Mouse (Mus musculus): ENCODE results near the gene Pcp4. TPM values are rescaled to one million over a fixed set of nuclear protein-coding genes. Genes with fewer than 3 reads are reported as not detected.

Gene Pcp4
- total RNA-seq, 2 experiments from 2014 or later: not detected

- ATAC-seq (replicated peaks; ENCODE audit: poor library complexity, severe bottlenecking): no peak
These were observed 90.9 kb downstream of the Pcp4 start for GRCm38 (mm10) chr16:96558341-96558740.

GRCm38 (mm10) chr16:96559796-96560195 is 92.4 kb downstream of the Pcp4 start:
- ATAC-seq (replicated peaks; ENCODE audit: poor library complexity, severe bottlenecking): no peak

DNA sequence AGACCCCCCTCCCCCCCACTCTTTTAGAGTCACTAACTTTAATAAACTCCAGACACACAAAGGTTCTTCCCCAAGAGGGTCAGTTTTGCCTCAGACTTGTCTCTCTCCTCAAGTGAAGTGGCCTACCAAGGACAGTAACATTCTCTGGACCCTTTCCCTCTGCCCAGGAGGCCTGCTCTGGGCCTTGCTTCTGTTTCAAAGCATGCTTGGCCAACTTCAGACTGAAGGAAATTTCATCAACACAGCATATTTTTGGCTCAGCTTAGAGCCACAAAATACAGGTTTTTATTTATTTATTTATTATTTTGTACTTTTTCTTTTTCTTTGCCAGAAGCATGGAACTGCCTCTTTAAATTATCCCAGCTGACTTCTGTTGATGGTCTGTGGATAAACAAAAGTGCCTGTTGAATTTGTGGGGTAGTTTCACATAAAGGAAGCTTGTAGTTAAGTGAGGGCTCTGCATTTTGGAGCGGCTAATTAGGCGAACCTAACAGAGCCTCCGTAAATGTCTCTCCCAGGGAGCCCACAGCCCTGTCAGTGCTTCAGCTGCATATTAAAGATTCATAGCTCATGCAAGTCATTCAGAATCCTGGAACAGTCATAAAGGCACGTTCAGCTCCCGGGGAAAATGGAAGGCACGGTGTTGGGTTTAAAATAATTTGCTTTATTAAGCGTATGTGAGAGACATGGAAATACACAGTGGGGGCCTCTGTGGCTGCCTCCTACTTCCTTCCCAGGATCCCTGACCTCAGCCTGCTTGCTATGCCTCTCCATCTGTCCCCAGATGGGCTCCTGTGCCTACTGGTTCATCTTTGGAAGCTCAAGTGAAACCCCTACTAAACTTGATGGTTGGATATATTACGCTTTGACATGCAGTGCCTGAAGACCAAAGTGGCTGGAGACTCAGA is 96.2 kb downstream of the Pcp4 start:
- no peak for ATAC-seq (replicated peaks; ENCODE audit: poor library complexity, severe bottlenecking)

DNA sequence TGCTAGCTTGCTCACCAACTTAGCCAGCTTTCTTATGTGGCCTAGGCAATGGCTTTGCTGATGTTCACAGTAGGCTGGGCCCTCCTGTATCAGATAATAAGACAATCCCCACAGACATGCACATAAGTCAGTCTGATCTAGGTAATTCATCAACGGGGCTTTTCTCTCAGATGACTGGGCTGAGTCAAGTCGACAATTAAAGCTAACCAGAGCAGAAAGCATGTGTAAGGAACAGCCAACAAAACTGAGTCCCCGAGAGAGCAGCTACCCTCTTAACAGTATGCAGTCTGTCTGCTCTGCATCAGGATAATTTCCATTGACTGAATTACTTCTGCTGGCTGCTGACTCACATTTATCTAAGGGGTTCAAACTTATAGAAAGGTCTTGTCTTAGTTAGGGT is 100.0 kb downstream of the Pcp4 start:
- ATAC-seq (replicated peaks; ENCODE audit: poor library complexity, severe bottlenecking): no peak

Other genes with a start within 250 kb of the Pcp4 start
- gene B3galt5, start 231.8 kb upstream of the Pcp4 start, total RNA-seq (2014; fragmentation: Nextera tagmentation): 0.21 and 0.36 TPM in 2 replicates
- gene B3galt5, start 231.8 kb upstream of the Pcp4 start, total RNA-seq (2017): 0.39 and 4.3 TPM in 2 replicates
- 0.60 and 2.8 TPM in 2 replicates for gene Itgb2l, start 24.0 kb upstream of the Pcp4 start, total RNA-seq (2014; fragmentation: Nextera tagmentation)
- gene Itgb2l, start 24.0 kb upstream of the Pcp4 start, total RNA-seq (2017): 5.6 and 5.7 TPM in 2 replicates